Mouse (Mus musculus): ENCODE results near the gene Ip6k2. TPM values are rescaled to one million over a fixed set of nuclear protein-coding genes. Genes with fewer than 3 reads are reported as not detected.

The Ip6k2 gene
- total and polyA plus RNA-seq, 2 experiments from 2014 or later, result 126 to 228 TPM

DNA sequence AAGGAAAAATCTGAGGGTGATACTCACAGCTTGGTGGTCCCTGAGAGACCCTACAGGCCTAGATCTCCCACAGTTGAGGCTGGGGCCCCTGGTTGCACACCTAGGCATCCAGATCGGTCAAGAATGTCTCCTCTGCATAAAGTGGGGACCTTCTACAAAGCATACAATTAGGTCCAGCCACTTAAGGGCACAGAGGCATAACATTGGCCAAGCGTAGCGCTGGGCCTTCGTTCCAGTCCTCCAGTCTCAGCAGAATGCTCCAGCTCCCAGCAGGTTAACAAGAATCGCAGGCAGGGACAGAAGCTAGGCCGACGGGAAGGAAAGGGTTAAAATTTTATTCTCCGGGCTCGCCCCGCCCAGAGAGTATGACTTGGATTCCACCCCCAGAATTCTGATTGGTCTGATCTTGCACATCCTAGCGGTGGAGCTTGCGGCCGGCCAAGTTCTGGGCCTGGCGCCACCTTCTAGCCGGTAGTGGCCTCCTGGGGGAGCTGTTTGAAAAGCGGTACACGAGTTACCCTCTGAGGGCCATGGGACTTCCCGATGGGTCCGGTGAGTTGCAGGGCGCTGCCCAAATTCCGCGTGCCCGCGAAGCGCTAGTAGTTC, 70.1 kb downstream of the Ip6k2 start:
- peaks cover 50% of the 10 kb centered on the region for H3K36me3 ChIP-seq (ENCODE audit: insufficient read depth, low read length)

DNA sequence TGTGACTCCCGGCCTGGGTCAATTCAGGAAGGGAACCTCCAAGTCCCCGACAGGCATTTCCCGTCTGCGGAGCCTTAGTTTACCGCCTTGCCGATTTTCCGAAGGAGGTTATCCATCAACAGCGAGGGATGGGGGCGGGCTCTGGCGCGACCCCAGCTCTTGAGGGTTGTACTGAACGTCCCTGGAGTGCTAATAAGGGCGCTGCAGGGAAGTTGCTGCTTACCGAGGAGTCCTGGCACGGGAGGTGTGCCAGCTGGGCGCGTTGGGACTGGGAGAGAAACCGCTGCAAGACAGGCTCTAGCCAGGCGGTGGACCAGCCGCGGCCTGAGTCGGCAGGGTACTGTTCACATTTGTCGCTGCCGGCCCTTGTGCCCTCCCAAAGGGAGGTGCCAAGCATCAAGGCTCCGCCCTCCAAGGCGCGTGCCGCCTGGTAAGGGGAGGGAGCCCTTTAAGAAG, 70.7 kb downstream of the Ip6k2 start:
- peak overlapping the region; percentile 78 for H3K4me3 ChIP-seq (ENCODE audit: low read depth, low read length)
- no peaks in the 10 kb centered on the region for H3K27me3 ChIP-seq (ENCODE audit: insufficient read depth, low read length)
- under 1% methylated on average over 28 of the region's 28 CpGs for WGBS
- H3K9me3 ChIP-seq (ENCODE audit: low read length), result no peaks in the 10 kb centered on the region
- DNase-seq (ENCODE audit: low spot score) (peak; percentile 93), ATAC-seq (ENCODE audit: low FRiP score) (peak; percentile 85)
- H3K27ac ChIP-seq (ENCODE audit: low read depth, low read length), result peak overlapping the region; percentile 75
- peak overlapping the region; percentile 80 for H3K4me2 ChIP-seq (ENCODE audit: low read depth, low read length, poor library complexity, severe bottlenecking)
- peaks cover 3% of the 10 kb centered on the region; the same call in 1 of the 2 replicates for H3K4me1 ChIP-seq (ENCODE audit: insufficient read depth, low read length)
- TF ChIP-seq CTCF (IDR thresholded peaks at IDR 0.05), result no peak
- H3K9ac ChIP-seq (replicated peaks; ENCODE audit: low read length, poor library complexity, severe bottlenecking), result peak overlapping the region; percentile 72
- H3K36me3 ChIP-seq (ENCODE audit: insufficient read depth, low read length), result peaks cover 48% of the 10 kb centered on the region

More for the DNA sequence above, 70.1 kb downstream of the Ip6k2 start:
- Histone ChIP-seq H3K27me3 (ENCODE audit: insufficient read depth, low read length) (no peaks in the 10 kb centered on the region), H3K4me1 (ENCODE audit: insufficient read depth, low read length) (peaks cover 3% of the 10 kb centered on the region; the same call in 1 of the 2 replicates), H3K4me3 (ENCODE audit: low read depth, low read length) (peak overlapping the region; percentile 78), H3K9ac (replicated peaks; ENCODE audit: low read length, poor library complexity, severe bottlenecking) (peak overlapping the region; percentile 72), H3K27ac (ENCODE audit: low read depth, low read length) (peak overlapping the region; percentile 75), H3K4me2 (ENCODE audit: low read depth, low read length, poor library complexity, severe bottlenecking) (peak overlapping the region; percentile 80), H3K9me3 (ENCODE audit: low read length) (no peaks in the 10 kb centered on the region)
- peak; percentile 75 for TF ChIP-seq CTCF (IDR thresholded peaks at IDR 0.05)
- DNase-seq (ENCODE audit: low spot score), result peak; percentile 97
- peak; percentile 90 for ATAC-seq (ENCODE audit: low FRiP score)
- WGBS, result 2% methylated on average over 25 of the region's 25 CpGs

DNA sequence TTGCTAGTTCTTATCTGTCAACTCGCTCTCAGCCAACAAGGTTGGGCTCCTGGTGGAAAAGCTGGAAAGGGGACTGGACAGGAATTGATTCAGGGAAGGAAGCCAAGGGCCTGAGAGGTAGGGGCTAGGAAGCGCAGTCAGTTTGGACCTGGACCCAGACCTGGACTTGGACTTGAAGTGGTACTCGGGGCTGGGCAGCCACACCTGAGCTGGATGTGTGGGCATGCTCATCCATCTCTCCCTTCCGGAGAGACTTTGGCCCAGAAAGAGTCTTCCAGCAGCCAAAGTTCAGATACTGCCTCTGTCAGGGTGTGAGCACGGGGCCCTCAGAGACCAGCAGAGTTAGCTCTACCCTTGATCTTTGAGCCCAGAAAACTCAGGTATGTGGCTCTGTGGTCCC, 71.7 kb downstream of the Ip6k2 start:
- H3K4me3 ChIP-seq (ENCODE audit: low read depth, low read length), result no peak overlapping the region
- ATAC-seq (ENCODE audit: low FRiP score) (no peak), DNase-seq (ENCODE audit: low spot score) (no peak)
- peaks cover 3% of the 10 kb centered on the region; the same call in 1 of the 2 replicates for H3K4me1 ChIP-seq (ENCODE audit: insufficient read depth, low read length)
- no peak overlapping the region for H3K27ac ChIP-seq (ENCODE audit: low read depth, low read length)
- no peak overlapping the region for H3K4me2 ChIP-seq (ENCODE audit: low read depth, low read length, poor library complexity, severe bottlenecking)
- H3K36me3 ChIP-seq (ENCODE audit: insufficient read depth, low read length), result peaks cover 48% of the 10 kb centered on the region
- 67% methylated on average over 5 of the region's 5 CpGs for WGBS
- H3K9me3 ChIP-seq (ENCODE audit: low read length), result no peaks in the 10 kb centered on the region
- no peak overlapping the region for H3K9ac ChIP-seq (replicated peaks; ENCODE audit: low read length, poor library complexity, severe bottlenecking)
- TF ChIP-seq CTCF (IDR thresholded peaks at IDR 0.05), result no peak
- H3K27me3 ChIP-seq (ENCODE audit: insufficient read depth, low read length), result no peaks in the 10 kb centered on the region

Small RNAs within 50 kb of the gene (microRNA-seq; reads per million reads assigned to microRNA genes)
- not detected for gene Gm23156 (ENCODE audit: borderline number of aligned reads)

Other genes starting within 250 kb of the Ip6k2 start
- gene Impdh2, start 223.5 kb upstream of the Ip6k2 start, total RNA-seq (2014; rRNA removed), result 81.3 and 81.7 TPM in 2 replicates
- 93.7 and 96.6 TPM in 2 replicates for gene Impdh2, start 223.5 kb upstream of the Ip6k2 start, polyA plus RNA-seq (2015; fragmentation: Nextera tagmentation; extraction: Ambion mirVana)
- gene Ndufaf3, start 216.4 kb upstream of the Ip6k2 start, total RNA-seq (2014; rRNA removed), result 56.9 and 62.9 TPM in 2 replicates
- 93.1 and 93.8 TPM in 2 replicates for gene Ndufaf3, start 216.4 kb upstream of the Ip6k2 start, polyA plus RNA-seq (2015; fragmentation: Nextera tagmentation; extraction: Ambion mirVana)
- gene Dalrd3, start 213.9 kb upstream of the Ip6k2 start, total RNA-seq (2014; rRNA removed), result 98.3 and 119 TPM in 2 replicates
- 310 and 313 TPM in 2 replicates for gene Dalrd3, start 213.9 kb upstream of the Ip6k2 start, polyA plus RNA-seq (2015; fragmentation: Nextera tagmentation; extraction: Ambion mirVana)
- gene Wdr6, start 205.1 kb upstream of the Ip6k2 start, total RNA-seq (2014; rRNA removed), result 610 and 628 TPM in 2 replicates
- 378 and 391 TPM in 2 replicates for gene Wdr6, start 205.1 kb upstream of the Ip6k2 start, polyA plus RNA-seq (2015; fragmentation: Nextera tagmentation; extraction: Ambion mirVana)
- 51.7 and 65.8 TPM in 2 replicates for gene P4htm, start 186.1 kb upstream of the Ip6k2 start, total RNA-seq (2014; rRNA removed)
- gene P4htm, start 186.1 kb upstream of the Ip6k2 start, polyA plus RNA-seq (2015; fragmentation: Nextera tagmentation; extraction: Ambion mirVana), result 48.7 and 53.5 TPM in 2 replicates
- gene Arih2, start 134.4 kb upstream of the Ip6k2 start, total RNA-seq (2014; rRNA removed), result 43.1 and 61.9 TPM in 2 replicates
- gene Arih2, start 134.4 kb upstream of the Ip6k2 start, polyA plus RNA-seq (2015; fragmentation: Nextera tagmentation; extraction: Ambion mirVana), result 36.7 and 37.3 TPM in 2 replicates
- gene Slc25a20, start 121.7 kb upstream of the Ip6k2 start, total RNA-seq (2014; rRNA removed), result 32.5 and 50.8 TPM in 2 replicates
- gene Slc25a20, start 121.7 kb upstream of the Ip6k2 start, polyA plus RNA-seq (2015; fragmentation: Nextera tagmentation; extraction: Ambion mirVana), result 44.4 and 45.4 TPM in 2 replicates
- 107 and 137 TPM in 2 replicates for gene Prkar2a, start 94.5 kb upstream of the Ip6k2 start, total RNA-seq (2014; rRNA removed)
- gene Prkar2a, start 94.5 kb upstream of the Ip6k2 start, polyA plus RNA-seq (2015; fragmentation: Nextera tagmentation; extraction: Ambion mirVana), result 44.8 and 49.7 TPM in 2 replicates
- gene Nckipsd, start 24.6 kb downstream of the Ip6k2 start, total RNA-seq (2014; rRNA removed), result 30.1 and 83.4 TPM in 2 replicates
- 25.7 and 32.5 TPM in 2 replicates for gene Nckipsd, start 24.6 kb downstream of the Ip6k2 start, polyA plus RNA-seq (2015; fragmentation: Nextera tagmentation; extraction: Ambion mirVana)
- gene Celsr3, start 42.5 kb downstream of the Ip6k2 start, total RNA-seq (2014; rRNA removed), result 61.7 and 76.3 TPM in 2 replicates
- 7.2 and 7.4 TPM in 2 replicates for gene Celsr3, start 42.5 kb downstream of the Ip6k2 start, polyA plus RNA-seq (2015; fragmentation: Nextera tagmentation; extraction: Ambion mirVana)
- 18.0 and 20.2 TPM in 2 replicates for gene Slc26a6, start 69.5 kb downstream of the Ip6k2 start, total RNA-seq (2014; rRNA removed)
- gene Slc26a6, start 69.5 kb downstream of the Ip6k2 start, polyA plus RNA-seq (2015; fragmentation: Nextera tagmentation; extraction: Ambion mirVana), result 23.8 and 24.6 TPM in 2 replicates
- 0.88 and 1.6 TPM in 2 replicates for gene Tmem89, start 130.8 kb downstream of the Ip6k2 start, total RNA-seq (2014; rRNA removed)
- gene Tmem89, start 130.8 kb downstream of the Ip6k2 start, polyA plus RNA-seq (2015; fragmentation: Nextera tagmentation; extraction: Ambion mirVana), result 0.18 and 0.21 TPM in 2 replicates
- gene Uqcrc1, start 152.8 kb downstream of the Ip6k2 start, total RNA-seq (2014; rRNA removed), result 407 and 456 TPM in 2 replicates
- 522 and 562 TPM in 2 replicates for gene Uqcrc1, start 152.8 kb downstream of the Ip6k2 start, polyA plus RNA-seq (2015; fragmentation: Nextera tagmentation; extraction: Ambion mirVana)
- gene Col7a1, start 169.8 kb downstream of the Ip6k2 start, total RNA-seq (2014; rRNA removed), result 1.7 and 4.5 TPM in 2 replicates
- 0.71 and 1.5 TPM in 2 replicates for gene Col7a1, start 169.8 kb downstream of the Ip6k2 start, polyA plus RNA-seq (2015; fragmentation: Nextera tagmentation; extraction: Ambion mirVana)
- not detected in 2 replicates for gene Ucn2, start 202.2 kb downstream of the Ip6k2 start, total RNA-seq (2014; rRNA removed)
- gene Ucn2, start 202.2 kb downstream of the Ip6k2 start, polyA plus RNA-seq (2015; fragmentation: Nextera tagmentation; extraction: Ambion mirVana), result not detected in 2 replicates
- 46.1 and 51.7 TPM in 2 replicates for gene Pfkfb4, start 208.0 kb downstream of the Ip6k2 start, total RNA-seq (2014; rRNA removed)
- 24.1 and 28.6 TPM in 2 replicates for gene Pfkfb4, start 208.0 kb downstream of the Ip6k2 start, polyA plus RNA-seq (2015; fragmentation: Nextera tagmentation; extraction: Ambion mirVana)

Data from midbrain, postnatal 0 days (tissue).